Mouse (Mus musculus) kidney, postnatal 0 days (tissue): ENCODE results near the gene Rasgef1b. TPM values are rescaled to one million over a fixed set of nuclear protein-coding genes. Genes with fewer than 3 reads are reported as not detected.

Experiments
- ATAC-seq: fragments of 200-750 bp; cut with Nextera tagmentation; replicated peaks from 2 replicates; pipeline ENCODE4 v1.8.0; 2017; ENCODE audit warnings: low read depth, moderate number of reproducible peaks, moderate TSS enrichment, moderate library complexity; ENCODE audit not compliant: low FRiP score
- DNase-seq: peaks from one replicate; pipeline ENCODE4 v3.0.0-alpha.2; 2016; ENCODE audit warnings: low spot score
- H3K27ac ChIP-seq: fragments of 300-500 bp; sonication (generic); 2 replicates; pipeline ENCODE4 v1.5.1; 2014; ENCODE audit warnings: mild to moderate bottlenecking
- H3K27me3 ChIP-seq: fragments of 300-500 bp; sonication (generic); 2 replicates; pipeline ENCODE4 v1.6.1; 2014; ENCODE audit warnings: low read length, mixed read lengths; ENCODE audit not compliant: insufficient read depth
- H3K36me3 ChIP-seq: fragments of 300-500 bp; sonication (generic); 2 replicates; pipeline ENCODE4 v1.6.1; 2014; ENCODE audit warnings: low read length, mixed read lengths; ENCODE audit not compliant: insufficient read depth
- H3K4me1 ChIP-seq: fragments of 300-500 bp; sonication (generic); replicated peaks from 2 replicates; pipeline ENCODE4 v1.6.1; 2014; ENCODE audit warnings: antibody characterized with exemption, low read length, mixed read lengths; ENCODE audit not compliant: insufficient read depth
- H3K4me2 ChIP-seq: fragments of 300-500 bp; sonication (generic); 2 replicates; pipeline ENCODE4 v1.6.1; 2014; ENCODE audit warnings: mild to moderate bottlenecking, low read length, moderate library complexity, mixed read lengths
- H3K4me3 ChIP-seq: fragments of 300-500 bp; sonication (generic); replicated peaks from 2 replicates; pipeline ENCODE4 v1.5.1; 2014; ENCODE audit warnings: low read depth, low read length
- H3K9ac ChIP-seq: fragments of 300-500 bp; sonication (generic); 2 replicates; pipeline ENCODE4 v1.6.1; 2014; ENCODE audit warnings: low read depth, low read length
- H3K9me3 ChIP-seq: fragments of 300-500 bp; sonication (generic); replicated peaks from 2 replicates; pipeline ENCODE4 v1.6.1; 2016; ENCODE audit warnings: low read length, inconsistent platforms, mixed read lengths
- CTCF ChIP-seq: IDR thresholded peaks from 2 replicates; pipeline ENCODE4 v1.5.1; 2016; ENCODE audit warnings: antibody characterized with exemption, low read depth, mild to moderate bottlenecking, moderate library complexity
- WGBS: fragments of 180-500 bp; shearing (Covaris S2); extraction: QIAGEN DNeasy Blood & Tissue Kit; methylation state at CpG from one replicate; pipeline ENCODE4 v1.1.7; 2014; 5-methylcytosine and 5-hydroxymethylcytosine counted together
- polyA plus RNA-seq: library from polyadenylated mRNA; unstranded; fragments of >200 nt; fragmentation: Nextera tagmentation; extraction: Ambion mirVana; gene quantifications from 2 replicates; pipeline ENCODE4 v1.2.1, GENCODE M21; 2015

Rasgef1b gene
- polyA plus RNA-seq, 1 experiment from 2014 or later = 7.3 TPM

- Histone ChIP-seq H3K9ac (no peak overlapping the region), H3K4me1 (no peaks in the 10 kb centered on the region), H3K27me3 (no peaks in the 10 kb centered on the region), H3K4me2 (no peak overlapping the region), H3K36me3 (no peaks in the 10 kb centered on the region), H3K4me3 (no peak overlapping the region), H3K9me3 (no peaks in the 10 kb centered on the region), H3K27ac (no peak overlapping the region)
- WGBS = 35% methylated on average over 7 of the region's 7 CpGs
- ATAC-seq = no peak
- TF ChIP-seq CTCF = no peak
- no peak for DNase-seq
Measured at GRCm38 (mm10) chr5:99636575-99636974, 92.3 kb downstream of the Rasgef1b start.

GRCm38 (mm10) chr5:99634010-99634541 lies 94.8 kb downstream of the Rasgef1b start:
- H3K9ac ChIP-seq = no peak overlapping the region
- TF ChIP-seq CTCF = peak; percentile 38
- DNase-seq = no peak
- no peak overlapping the region for H3K27ac ChIP-seq
- ATAC-seq = no peak
- WGBS = 78% methylated on average over 8 of the region's 8 CpGs
- H3K9me3 ChIP-seq = no peaks in the 10 kb centered on the region
- no peak overlapping the region for H3K4me3 ChIP-seq
- H3K27me3 ChIP-seq = no peaks in the 10 kb centered on the region
- H3K4me1 ChIP-seq = no peaks in the 10 kb centered on the region
- H3K4me2 ChIP-seq = no peak overlapping the region
- H3K36me3 ChIP-seq = no peaks in the 10 kb centered on the region

- DNase-seq = no peak
- Histone ChIP-seq H3K9ac (no peak overlapping the region), H3K4me3 (no peak overlapping the region), H3K4me2 (no peak overlapping the region), H3K36me3 (no peaks in the 10 kb centered on the region), H3K27ac (no peak overlapping the region), H3K4me1 (no peaks in the 10 kb centered on the region), H3K27me3 (no peaks in the 10 kb centered on the region), H3K9me3 (no peaks in the 10 kb centered on the region)
- 97% methylated on average over 1 of the region's 1 CpGs for WGBS
- no peak for TF ChIP-seq CTCF
- no peak for ATAC-seq
Measured at GRCm38 (mm10) chr5:99633548-99633947, 95.3 kb downstream of the Rasgef1b start.

- WGBS = 72% methylated on average over 11 of the region's 11 CpGs
- ATAC-seq = no peak
- TF ChIP-seq CTCF = no peak
- Histone ChIP-seq H3K9ac (no peak overlapping the region), H3K4me1 (no peaks in the 10 kb centered on the region), H3K9me3 (no peaks in the 10 kb centered on the region), H3K4me3 (no peak overlapping the region), H3K4me2 (no peak overlapping the region), H3K27me3 (no peaks in the 10 kb centered on the region), H3K27ac (no peak overlapping the region), H3K36me3 (no peaks in the 10 kb centered on the region)
- DNase-seq = no peak
Measured at GRCm38 (mm10) chr5:99632649-99633310, 96.1 kb downstream of the Rasgef1b start.

GRCm38 (mm10) chr5:99630087-99630486 lies 98.8 kb downstream of the Rasgef1b start:
- no peak for DNase-seq
- Histone ChIP-seq H3K4me3 (no peak overlapping the region), H3K9ac (no peak overlapping the region), H3K4me2 (no peak overlapping the region), H3K36me3 (no peaks in the 10 kb centered on the region), H3K4me1 (no peaks in the 10 kb centered on the region), H3K27ac (no peak overlapping the region), H3K9me3 (no peaks in the 10 kb centered on the region), H3K27me3 (no peaks in the 10 kb centered on the region)
- ATAC-seq = no peak
- WGBS = 85% methylated on average over 7 of the region's 7 CpGs
- TF ChIP-seq CTCF = peak; percentile 54

GRCm38 (mm10) chr5:99625603-99626002 lies 103.3 kb downstream of the Rasgef1b start:
- Histone ChIP-seq H3K4me1 (no peaks in the 10 kb centered on the region), H3K36me3 (no peaks in the 10 kb centered on the region), H3K27me3 (no peaks in the 10 kb centered on the region), H3K9me3 (no peaks in the 10 kb centered on the region), H3K9ac (no peak overlapping the region), H3K4me3 (no peak overlapping the region), H3K4me2 (no peak overlapping the region), H3K27ac (no peak overlapping the region)
- no peak for TF ChIP-seq CTCF
- DNase-seq (no peak), ATAC-seq (no peak)
- WGBS = 62% methylated on average over 3 of the region's 3 CpGs
